Mouse (Mus musculus) adrenal gland (tissue): Measurements from ENCODE around the gene Irf9.

Experiments used
- intact Hi-C: fragments of 180-260 bp; cut with DNase I; formaldehyde crosslinking; loops from one replicate; pipeline ENCODE4 v1.15.1; 2025

Irf9 gene

DNA sequence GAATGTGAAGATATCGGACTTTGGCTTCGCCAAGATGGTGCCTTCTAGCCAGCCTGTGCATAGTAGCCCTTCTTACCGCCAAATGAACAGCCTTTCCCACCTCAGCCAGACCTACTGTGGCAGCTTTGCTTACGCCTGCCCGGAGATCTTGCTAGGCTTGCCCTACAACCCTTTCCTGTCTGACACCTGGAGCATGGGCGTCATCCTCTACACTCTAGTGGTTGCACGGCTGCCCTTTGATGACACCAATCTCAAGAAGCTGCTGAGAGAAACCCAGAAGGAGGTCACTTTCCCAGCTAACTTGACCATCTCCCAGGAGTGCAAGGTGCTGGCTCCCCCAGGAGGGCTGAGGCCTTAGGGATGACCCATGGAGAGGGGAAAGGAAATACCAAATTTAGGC lies 48.2 kb downstream of the Irf9 start:
- intact Hi-C loops, result no loop called here

DNA sequence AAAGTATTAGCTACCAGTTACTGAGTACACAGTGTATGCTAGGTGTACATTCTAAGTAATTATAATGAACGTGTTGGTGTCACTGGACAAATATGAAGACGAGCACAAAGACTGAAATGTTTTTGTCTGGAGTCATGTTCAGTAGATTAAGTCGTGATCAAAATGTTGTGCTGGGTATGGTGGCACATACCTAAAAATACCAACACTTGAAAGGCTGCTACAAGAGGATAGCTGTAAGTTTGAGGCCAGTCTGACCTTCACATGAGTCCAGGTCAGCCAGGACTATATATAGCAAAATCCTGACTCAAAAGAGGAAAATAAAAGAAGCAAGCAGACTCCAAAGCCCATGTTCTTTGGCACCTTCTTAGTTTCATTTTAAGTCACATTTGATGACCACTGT lies 53.6 kb downstream of the Irf9 start:
- intact Hi-C loops, result no loop called here

DNA sequence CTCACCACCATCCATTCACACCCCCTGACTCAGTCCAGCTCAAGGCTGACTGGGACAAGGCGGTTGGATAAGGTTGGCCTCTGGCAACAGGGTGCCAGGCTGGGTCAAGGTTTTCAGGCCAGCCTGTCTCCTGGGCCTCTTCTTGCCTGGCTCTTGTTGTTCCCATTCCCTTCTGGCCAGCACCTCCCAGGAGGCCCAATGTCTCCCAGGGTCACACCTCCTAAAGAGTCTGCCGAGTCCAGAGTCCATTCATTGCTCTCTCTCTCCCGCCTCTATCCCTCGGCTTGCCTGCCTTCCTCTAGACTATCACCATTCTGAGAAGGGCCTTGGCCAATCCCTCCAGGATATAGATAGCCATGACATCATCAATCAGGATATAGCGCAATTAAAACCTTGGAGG lies 54.6 kb downstream of the Irf9 start:
- intact Hi-C loops, result no loop called here
